Mouse (Mus musculus): ENCODE results near the gene Col5a3. TPM values are rescaled to one million over a fixed set of nuclear protein-coding genes. Genes with fewer than 3 reads are reported as not detected.

Gene Col5a3
- polyA plus RNA-seq, 1 experiment: 4.6 TPM

- Histone ChIP-seq H3K4me3 (replicated peaks; ENCODE audit: extremely low read depth, low read depth, low read length) (no peak overlapping the region), H3K4me1 (ENCODE audit: control insufficient read depth, insufficient read depth, low read length) (no peaks in the 10 kb centered on the region)
- DNase-seq: no peak
- TF ChIP-seq CTCF (IDR thresholded peaks at IDR 0.05; ENCODE audit: insufficient read depth, low read length) (no peak), POLR2A (IDR thresholded peaks at IDR 0.05; ENCODE audit: borderline replicate concordance, extremely low read depth, low read depth, low read length) (no peak)
- WGBS: 9% methylated on average over 17 of the region's 17 CpGs
Observed at GRCm38 (mm10) chr9:20745129-20745966, 69.5 kb downstream of the Col5a3 start.

- 15% methylated on average over 22 of the region's 22 CpGs for whole genome bisulfite sequencing
- no peak for TF ChIP-seq POLR2A (IDR thresholded peaks at IDR 0.05; ENCODE audit: borderline replicate concordance, extremely low read depth, low read depth, low read length)
- peak; percentile 51 for TF ChIP-seq CTCF (IDR thresholded peaks at IDR 0.05; ENCODE audit: insufficient read depth, low read length)
- no peak overlapping the region for H3K4me3 ChIP-seq (replicated peaks; ENCODE audit: extremely low read depth, low read depth, low read length)
- no peaks in the 10 kb centered on the region for H3K4me1 ChIP-seq (ENCODE audit: control insufficient read depth, insufficient read depth, low read length)
- no peak for DNase-seq
Observed at GRCm38 (mm10) chr9:20743946-20744738, 70.7 kb downstream of the Col5a3 start.

DNA sequence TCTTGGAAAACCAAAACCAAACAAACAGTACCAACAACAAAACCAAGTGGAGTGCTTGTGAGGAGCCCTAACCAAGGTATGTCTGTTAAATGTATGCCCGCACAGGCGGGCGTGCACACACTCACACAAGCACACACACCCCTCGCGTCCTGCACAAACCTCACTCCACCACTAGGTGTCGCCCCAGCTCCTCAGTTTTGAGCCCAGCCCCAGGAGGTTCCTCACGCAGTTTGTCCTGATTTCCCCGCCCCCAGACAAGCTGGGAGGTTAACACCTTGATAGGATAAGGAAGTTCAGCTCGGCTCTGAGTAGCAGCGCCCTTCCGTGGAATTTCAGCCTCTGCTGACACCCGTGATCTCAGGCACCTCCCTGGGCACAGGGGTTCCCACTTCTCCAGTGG, 74.5 kb downstream of the Col5a3 start:
- WGBS: 1% methylated on average over 12 of the region's 12 CpGs
- TF ChIP-seq CTCF (IDR thresholded peaks at IDR 0.05; ENCODE audit: insufficient read depth, low read length) (peak; percentile 90), POLR2A (IDR thresholded peaks at IDR 0.05; ENCODE audit: borderline replicate concordance, extremely low read depth, low read depth, low read length) (no peak)
- no peak overlapping the region for H3K4me3 ChIP-seq (replicated peaks; ENCODE audit: extremely low read depth, low read depth, low read length)
- H3K4me1 ChIP-seq (ENCODE audit: control insufficient read depth, insufficient read depth, low read length): no peaks in the 10 kb centered on the region
- DNase-seq: peak; percentile 82

DNA sequence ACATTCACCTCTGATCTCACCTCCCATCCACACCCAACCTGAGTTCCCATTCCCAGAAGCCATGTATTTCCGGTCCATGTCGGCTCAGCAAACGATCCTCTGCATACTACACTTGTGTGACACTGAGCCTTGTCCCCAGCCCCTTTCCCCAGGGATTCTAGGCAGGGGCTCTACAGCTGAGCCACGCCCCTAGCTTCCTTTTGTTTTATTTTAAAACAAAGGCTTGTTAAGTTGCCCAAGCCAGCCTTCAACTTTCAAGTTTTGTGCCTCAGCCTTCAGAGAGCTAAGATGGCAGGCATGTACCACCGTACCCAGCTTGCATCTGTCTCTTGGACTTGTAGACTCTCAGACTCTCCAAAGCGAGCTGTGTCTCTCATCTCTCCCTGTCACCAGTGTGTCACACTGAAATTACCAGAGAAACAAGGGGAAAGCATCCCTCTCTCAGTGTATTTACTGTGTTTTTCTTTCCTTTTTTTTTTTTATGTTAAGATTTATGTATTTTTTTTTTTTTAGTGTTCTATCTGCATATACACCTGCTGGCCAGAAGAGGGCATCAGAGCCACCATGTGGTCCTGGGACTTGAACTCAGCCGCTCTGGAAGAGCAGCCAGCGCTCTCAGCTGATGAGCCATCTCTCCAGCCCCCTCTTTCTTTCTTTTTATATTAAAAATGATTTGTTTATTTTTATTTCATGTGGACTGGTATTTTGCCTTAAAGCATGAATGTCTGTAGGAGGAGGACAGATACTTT, 76.4 kb downstream of the Col5a3 start:
- peak; percentile 51; the same call in 1 of the 2 replicates for TF ChIP-seq CTCF (IDR thresholded peaks at IDR 0.05; ENCODE audit: insufficient read depth, low read length)
- TF ChIP-seq POLR2A (IDR thresholded peaks at IDR 0.05; ENCODE audit: borderline replicate concordance, extremely low read depth, low read depth, low read length): no peak
- WGBS: 40% methylated on average over 8 of the region's 8 CpGs
- H3K4me1 ChIP-seq (ENCODE audit: control insufficient read depth, insufficient read depth, low read length): no peaks in the 10 kb centered on the region
- no peak overlapping the region for H3K4me3 ChIP-seq (replicated peaks; ENCODE audit: extremely low read depth, low read depth, low read length)
- DNase-seq: no peak

GRCm38 (mm10) chr9:20737227-20737626, 77.6 kb downstream of the Col5a3 start:
- H3K4me3 ChIP-seq (replicated peaks; ENCODE audit: extremely low read depth, low read depth, low read length): no peak overlapping the region
- no peak for DNase-seq
- no peaks in the 10 kb centered on the region for H3K4me1 ChIP-seq (ENCODE audit: control insufficient read depth, insufficient read depth, low read length)
- no peak for TF ChIP-seq CTCF (IDR thresholded peaks at IDR 0.05; ENCODE audit: insufficient read depth, low read length)
- 87% methylated on average over 2 of the region's 2 CpGs for WGBS

DNA sequence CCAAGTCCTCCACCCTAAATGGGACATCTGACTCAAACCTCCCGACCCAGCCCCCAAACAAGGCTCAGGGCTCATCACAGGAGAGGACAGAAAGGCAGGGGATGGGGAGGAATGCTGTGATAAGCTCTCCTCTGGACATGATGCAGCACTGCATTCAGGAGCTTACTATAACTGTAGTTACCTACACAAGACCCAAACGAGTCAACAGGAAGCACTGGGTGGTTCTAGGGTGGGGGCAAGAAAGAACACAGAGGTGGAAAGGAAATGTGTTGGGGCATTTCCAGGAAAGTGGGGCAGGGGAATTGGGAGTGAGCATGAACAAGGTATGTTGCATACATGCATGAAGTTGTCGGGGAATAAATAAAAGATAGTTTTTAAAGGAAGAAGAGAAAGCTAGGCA, 80.2 kb downstream of the Col5a3 start:
- 55% methylated on average over 3 of the region's 3 CpGs for WGBS
- TF ChIP-seq POLR2A (IDR thresholded peaks at IDR 0.05; ENCODE audit: borderline replicate concordance, extremely low read depth, low read depth, low read length) (no peak), CTCF (IDR thresholded peaks at IDR 0.05; ENCODE audit: insufficient read depth, low read length) (no peak)

DNA sequence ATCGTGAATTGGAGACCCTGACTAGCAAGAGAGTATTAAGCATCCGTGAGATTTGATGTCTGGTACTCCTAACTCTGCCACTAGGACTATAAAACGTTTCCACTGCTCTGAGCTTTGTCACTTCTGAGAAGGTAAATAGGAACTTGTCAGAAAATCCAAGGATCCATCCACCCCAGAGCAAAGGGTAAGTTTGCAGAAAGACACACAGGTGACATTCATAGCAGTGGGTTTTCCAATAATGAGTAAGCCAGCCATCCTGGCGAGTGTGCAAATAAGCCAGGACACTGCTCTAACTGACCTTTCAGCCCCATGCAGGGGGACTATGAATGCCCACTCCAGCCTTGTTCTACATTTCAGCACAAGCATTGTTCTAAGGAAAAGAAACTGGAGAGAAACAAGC, 83.1 kb downstream of the Col5a3 start:
- H3K4me1 ChIP-seq (ENCODE audit: control insufficient read depth, insufficient read depth, low read length): no peaks in the 10 kb centered on the region; the same call in 1 of the 2 replicates
- H3K4me3 ChIP-seq (replicated peaks; ENCODE audit: extremely low read depth, low read depth, low read length): no peak overlapping the region
- DNase-seq: no peak
- WGBS: 55% methylated on average over 4 of the region's 4 CpGs
- TF ChIP-seq CTCF (IDR thresholded peaks at IDR 0.05; ENCODE audit: insufficient read depth, low read length) (no peak), POLR2A (IDR thresholded peaks at IDR 0.05; ENCODE audit: borderline replicate concordance, extremely low read depth, low read depth, low read length) (no peak)

More for the DNA sequence above, 80.2 kb downstream of the Col5a3 start:
- no peak for DNase-seq
- no peak overlapping the region for H3K4me3 ChIP-seq (replicated peaks; ENCODE audit: extremely low read depth, low read depth, low read length)
- no peaks in the 10 kb centered on the region for H3K4me1 ChIP-seq (ENCODE audit: control insufficient read depth, insufficient read depth, low read length)

DNA sequence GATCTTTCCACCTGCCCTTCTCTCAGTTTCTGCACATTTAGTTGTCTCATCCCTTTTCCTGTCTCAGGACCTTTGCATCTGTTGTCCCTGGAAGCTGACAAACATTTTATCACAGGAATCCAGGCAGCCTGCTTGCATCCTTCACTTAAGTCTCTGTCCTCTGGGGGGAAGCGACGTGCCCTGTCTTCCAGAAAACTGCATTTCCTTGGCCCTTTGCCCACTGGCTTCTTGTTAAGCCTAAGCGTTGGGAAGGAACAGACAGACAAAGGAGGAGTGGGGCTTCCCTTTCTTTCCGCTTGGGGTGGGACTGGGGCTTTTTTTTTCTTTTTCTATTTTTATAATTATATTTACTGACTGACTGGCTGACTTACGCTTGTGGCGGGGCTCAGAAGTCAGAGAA, 85.4 kb downstream of the Col5a3 start:
- TF ChIP-seq CTCF (IDR thresholded peaks at IDR 0.05; ENCODE audit: insufficient read depth, low read length) (no peak), POLR2A (IDR thresholded peaks at IDR 0.05; ENCODE audit: borderline replicate concordance, extremely low read depth, low read depth, low read length) (no peak)
- peaks cover 3% of the 10 kb centered on the region; the same call in 1 of the 2 replicates for H3K4me1 ChIP-seq (ENCODE audit: control insufficient read depth, insufficient read depth, low read length)
- DNase-seq: no peak
- H3K4me3 ChIP-seq (replicated peaks; ENCODE audit: extremely low read depth, low read depth, low read length): no peak overlapping the region
- 28% methylated on average over 6 of the region's 6 CpGs for WGBS

DNA sequence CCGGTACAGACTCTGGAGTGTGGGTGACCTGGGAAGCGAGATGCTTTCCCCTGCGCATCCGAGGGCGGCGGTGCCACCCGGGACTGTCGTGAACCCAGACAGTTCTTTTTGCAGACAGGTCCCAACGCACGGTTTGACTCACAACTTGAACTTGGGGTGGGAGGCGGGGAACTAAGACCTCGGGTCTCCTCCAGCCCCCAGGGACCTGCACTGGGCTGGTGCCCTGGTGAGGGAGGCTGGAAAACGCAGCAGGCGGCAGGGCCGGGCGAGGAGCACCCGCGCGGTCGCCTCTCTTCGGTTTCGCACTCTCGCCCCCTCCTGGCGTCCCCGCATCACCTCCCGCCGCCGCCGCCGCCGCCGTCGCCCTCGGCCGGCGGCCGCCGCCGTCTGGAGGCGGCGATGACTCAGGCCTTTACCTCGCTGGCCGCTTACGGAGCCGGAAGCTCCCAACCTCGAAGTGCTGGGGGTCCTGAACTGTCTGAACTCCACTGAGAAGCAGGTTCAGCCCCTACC, 87.2 kb downstream of the Col5a3 start:
- TF ChIP-seq POLR2A (IDR thresholded peaks at IDR 0.05; ENCODE audit: borderline replicate concordance, extremely low read depth, low read depth, low read length): no peak
- no peak for TF ChIP-seq CTCF (IDR thresholded peaks at IDR 0.05; ENCODE audit: insufficient read depth, low read length)
- WGBS: under 1% methylated on average over 46 of the region's 46 CpGs
- Histone ChIP-seq H3K4me1 (ENCODE audit: control insufficient read depth, insufficient read depth, low read length) (peaks cover 3% of the 10 kb centered on the region; the same call in 1 of the 2 replicates), H3K4me3 (replicated peaks; ENCODE audit: extremely low read depth, low read depth, low read length) (peak overlapping the region; percentile 15)
- DNase-seq: peak; percentile 47
